Mouse (Mus musculus) intestine, embryonic 15.5 days (tissue): ENCODE data around the gene Spats2. TPM values are rescaled to one million over a fixed set of nuclear protein-coding genes. Genes with fewer than 3 reads are reported as not detected.

Source experiments
- ATAC-seq: fragments of 200-750 bp; cut with Nextera tagmentation; 2 replicates; pipeline ENCODE4 v1.8.0; 2017; ENCODE audit warnings: moderate TSS enrichment, moderate library complexity
- H3K27ac ChIP-seq: fragments of 300-500 bp; sonication (generic); 2 replicates; pipeline ENCODE4 v1.5.1; 2015; ENCODE audit warnings: mild to moderate bottlenecking, inconsistent platforms
- H3K27me3 ChIP-seq: fragments of 300-500 bp; sonication (generic); replicated peaks from 2 replicates; pipeline ENCODE4 v1.6.1; 2015; ENCODE audit warnings: inconsistent platforms
- H3K36me3 ChIP-seq: fragments of 300-500 bp; sonication (generic); 2 replicates; pipeline ENCODE4 v1.6.1; 2015; ENCODE audit warnings: inconsistent platforms
- H3K4me1 ChIP-seq: fragments of 300-500 bp; sonication (generic); replicated peaks from 2 replicates; pipeline ENCODE4 v1.6.1; 2015; ENCODE audit warnings: inconsistent platforms
- H3K4me2 ChIP-seq: fragments of 300-500 bp; sonication (generic); replicated peaks from 2 replicates; pipeline ENCODE4 v1.6.1; 2015; ENCODE audit warnings: mild to moderate bottlenecking, inconsistent platforms
- H3K4me3 ChIP-seq: fragments of 300-500 bp; sonication (generic); replicated peaks from 2 replicates; pipeline ENCODE4 v1.5.1; 2015; ENCODE audit warnings: inconsistent platforms
- H3K9ac ChIP-seq: fragments of 300-500 bp; sonication (generic); 2 replicates; pipeline ENCODE4 v1.6.1; 2015; ENCODE audit warnings: inconsistent platforms
- H3K9me3 ChIP-seq: fragments of 300-500 bp; sonication (generic); 2 replicates; pipeline ENCODE4 v1.6.1; 2016; ENCODE audit warnings: inconsistent platforms
- WGBS: fragments of 180-500 bp; shearing (Covaris S2); methylation state at CpG from one replicate; pipeline ENCODE4 v1.1.7; 2015; 5-methylcytosine and 5-hydroxymethylcytosine counted together
- polyA plus RNA-seq: library from polyadenylated mRNA; unstranded; fragments of >200 nt; fragmentation: Nextera tagmentation; extraction: Ambion mirVana; gene quantifications from 2 replicates; pipeline ENCODE4 v1.2.1, GENCODE M21; 2015

Spats2 gene
- polyA plus RNA-seq, 1 experiment from 2014 or later: 34.7 TPM

DNA sequence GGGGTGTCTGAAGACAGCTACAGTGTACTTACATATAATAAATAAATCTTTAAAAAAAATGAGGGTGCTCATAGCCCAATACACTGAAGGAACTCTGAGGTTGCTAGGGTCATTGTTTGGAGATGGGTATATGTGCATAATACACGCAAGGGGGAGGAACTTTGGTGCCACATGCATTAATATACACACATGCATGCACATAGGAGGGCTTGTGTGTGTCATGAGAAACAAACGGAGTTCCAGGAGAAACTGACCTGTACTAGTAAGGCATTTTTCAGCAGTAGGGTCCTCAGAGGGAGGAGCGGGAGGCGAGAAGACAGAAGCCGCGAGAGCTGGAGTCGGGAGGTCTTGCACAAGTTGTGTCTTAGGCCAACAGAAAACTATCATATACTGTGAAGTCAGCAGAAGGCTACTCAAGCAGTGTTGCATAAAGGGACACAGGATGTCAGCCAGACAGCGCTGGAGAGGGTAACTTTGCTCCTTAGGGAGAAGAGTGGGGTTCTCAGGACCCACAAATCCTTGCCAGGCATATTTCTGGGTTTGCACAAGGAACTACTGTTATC lies 133.5 kb downstream of the Spats2 start:
- Histone ChIP-seq H3K9ac (no peak overlapping the region), H3K36me3 (no peaks in the 10 kb centered on the region), H3K4me3 (0 out of 2 replicates have a peak overlapping the region, but pooled peaks have one; percentile 10), H3K27me3 (no peaks in the 10 kb centered on the region), H3K4me1 (0 out of 2 replicates have a peak, but pooled peaks cover 10% of the 10 kb centered on the region), H3K4me2 (peak overlapping the region; percentile 56), H3K9me3 (no peaks in the 10 kb centered on the region), H3K27ac (peak overlapping the region; percentile 58)
- ATAC-seq: peak; percentile 59
- WGBS: 47% methylated on average over 8 of the region's 8 CpGs

DNA sequence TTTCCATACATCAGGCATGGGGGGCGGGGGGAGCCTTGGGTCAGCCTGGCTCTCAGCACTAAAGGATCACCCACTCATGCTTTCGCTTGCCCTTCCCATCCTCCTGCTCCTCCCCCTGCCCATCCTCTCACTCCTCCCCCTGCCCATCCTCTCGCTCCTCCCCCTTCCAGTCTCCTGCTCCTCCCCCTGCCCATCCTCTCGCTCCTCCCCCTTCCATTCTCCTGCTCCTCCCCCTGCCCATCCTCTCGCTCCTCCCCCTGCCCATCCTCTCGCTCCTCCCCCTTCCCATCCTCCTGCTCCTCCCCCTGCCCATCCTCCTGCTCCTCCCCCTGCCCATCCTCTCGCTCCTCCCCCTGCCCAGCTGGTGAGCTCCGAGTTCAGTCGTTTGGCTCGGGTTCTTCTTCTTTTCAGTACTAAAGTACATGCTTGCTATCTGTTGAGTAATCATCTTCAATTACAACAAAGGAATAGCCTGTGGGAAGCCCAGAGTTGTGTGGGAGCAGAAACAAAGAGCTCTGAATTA lies 134.1 kb downstream of the Spats2 start:
- 3% methylated on average over 7 of the region's 10 CpGs for WGBS
- Histone ChIP-seq H3K4me2 (peak overlapping the region; percentile 56), H3K4me1 (0 out of 2 replicates have a peak, but pooled peaks cover 5% of the 10 kb centered on the region), H3K36me3 (no peaks in the 10 kb centered on the region), H3K27me3 (no peaks in the 10 kb centered on the region), H3K9me3 (no peaks in the 10 kb centered on the region), H3K4me3 (peak overlapping the region; percentile 10; the same call in 1 of the 2 replicates), H3K9ac (no peak overlapping the region), H3K27ac (peak overlapping the region; percentile 58)
- peak; percentile 66 for ATAC-seq

DNA sequence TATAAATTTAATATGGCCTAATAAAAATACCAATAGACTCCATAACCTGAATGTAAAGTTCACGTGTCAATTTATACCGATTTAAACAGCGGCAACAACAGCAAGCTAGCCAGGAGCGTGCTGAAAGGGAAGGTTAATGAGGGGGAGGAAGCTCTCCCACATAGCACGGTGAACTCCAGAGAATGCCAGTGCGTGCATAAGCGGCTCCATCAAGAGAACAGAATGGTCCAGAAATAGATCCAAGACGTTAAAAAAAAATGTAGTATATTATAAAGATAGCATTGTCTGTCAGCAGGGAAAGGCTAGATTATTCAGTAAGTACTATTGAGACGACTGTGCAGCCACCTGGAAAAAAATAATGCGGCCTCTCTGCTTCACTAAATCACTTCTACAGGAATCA lies 137.0 kb downstream of the Spats2 start:
- peaks cover 3% of the 10 kb centered on the region; the same call in 1 of the 2 replicates for H3K4me1 ChIP-seq
- H3K27me3 ChIP-seq: no peaks in the 10 kb centered on the region
- WGBS: 57% methylated on average over 10 of the region's 10 CpGs
- no peak overlapping the region for H3K27ac ChIP-seq
- H3K9ac ChIP-seq: no peak overlapping the region
- H3K9me3 ChIP-seq: no peaks in the 10 kb centered on the region
- no peak overlapping the region for H3K4me3 ChIP-seq
- no peak for ATAC-seq
- no peak overlapping the region for H3K4me2 ChIP-seq
- no peaks in the 10 kb centered on the region for H3K36me3 ChIP-seq

Other genes with a start within 250 kb of the Spats2 start
- 10.8 and 12.5 TPM in 2 replicates for gene Rhebl1, start 231.4 kb upstream of the Spats2 start, polyA plus RNA-seq
- 0.96 and 1.1 TPM in 2 replicates for gene Dhh, start 227.4 kb upstream of the Spats2 start, polyA plus RNA-seq
- 18.6 and 19.0 TPM in 2 replicates for gene Lmbr1l, start 207.7 kb upstream of the Spats2 start, polyA plus RNA-seq
- gene Tuba1b, start 191.4 kb upstream of the Spats2 start, polyA plus RNA-seq: 1,296 and 1,330 TPM in 2 replicates
- gene Gm49450, start 172.4 kb upstream of the Spats2 start, polyA plus RNA-seq: not detected in 2 replicates
- gene Tuba1a, start 172.2 kb upstream of the Spats2 start, polyA plus RNA-seq: 981 and 999 TPM in 2 replicates
- gene Tuba1c, start 96.0 kb upstream of the Spats2 start, polyA plus RNA-seq: 253 and 271 TPM in 2 replicates
- gene Prph, start 70.7 kb upstream of the Spats2 start, polyA plus RNA-seq: 46.9 and 48.1 TPM in 2 replicates
- 24.7 and 25.4 TPM in 2 replicates for gene Troap, start 51.3 kb upstream of the Spats2 start, polyA plus RNA-seq
- 0.09 TPM in 1 of 2 replicates, not detected in the other for gene C1ql4, start 38.1 kb upstream of the Spats2 start, polyA plus RNA-seq
- gene Dnajc22, start 32.7 kb upstream of the Spats2 start, polyA plus RNA-seq: 37.4 and 39.0 TPM in 2 replicates
- 0.45 and 1.00 TPM in 2 replicates for gene Kcnh3, start 98.9 kb downstream of the Spats2 start, polyA plus RNA-seq
- gene Mcrs1, start 126.0 kb downstream of the Spats2 start, polyA plus RNA-seq: 119 and 121 TPM in 2 replicates
- 35.0 and 42.6 TPM in 2 replicates for gene Prpf40b, start 169.2 kb downstream of the Spats2 start, polyA plus RNA-seq
- gene Fam186b, start 170.0 kb downstream of the Spats2 start, polyA plus RNA-seq: 0.18 TPM in 1 of 2 replicates, not detected in the other
- 16.3 and 17.3 TPM in 2 replicates for gene Fmnl3, start 244.6 kb downstream of the Spats2 start, polyA plus RNA-seq